Mouse (Mus musculus) C2C12 (cell line): ENCODE measurements at regions not wholly inside any gene's neighbourhood (a gene's known extent, or its start where the extent isn't known, plus 50 kb on each side); places are given as distances from the start of the nearest gene placed in this dataset.

Source experiments
- CEBPB ChIP-seq: IDR thresholded peaks from one replicate; pipeline ENCODE4 v1.6.1; 2011; ENCODE audit warnings: low read depth, mild to moderate bottlenecking, control low read depth, moderate library complexity
- CTCF ChIP-seq: IDR thresholded peaks from one replicate; pipeline ENCODE4 v1.5.1; 2011; ENCODE audit not compliant: control insufficient read depth, insufficient read depth, insufficient read length
- USF1 ChIP-seq: IDR thresholded peaks from one replicate; pipeline ENCODE4 v1.6.1; 2011; ENCODE audit warnings: low read depth, mild to moderate bottlenecking, control low read depth, moderate library complexity

GRCm38 (mm10) chr17:68166397-68166796, 107.2 kb upstream of the L3mbtl4 start:
- TF ChIP-seq CTCF (no peak), USF1 (no peak), CEBPB (no peak)
